Mouse (Mus musculus): ENCODE results near the gene Stk11ip.

Stk11ip gene

DNA sequence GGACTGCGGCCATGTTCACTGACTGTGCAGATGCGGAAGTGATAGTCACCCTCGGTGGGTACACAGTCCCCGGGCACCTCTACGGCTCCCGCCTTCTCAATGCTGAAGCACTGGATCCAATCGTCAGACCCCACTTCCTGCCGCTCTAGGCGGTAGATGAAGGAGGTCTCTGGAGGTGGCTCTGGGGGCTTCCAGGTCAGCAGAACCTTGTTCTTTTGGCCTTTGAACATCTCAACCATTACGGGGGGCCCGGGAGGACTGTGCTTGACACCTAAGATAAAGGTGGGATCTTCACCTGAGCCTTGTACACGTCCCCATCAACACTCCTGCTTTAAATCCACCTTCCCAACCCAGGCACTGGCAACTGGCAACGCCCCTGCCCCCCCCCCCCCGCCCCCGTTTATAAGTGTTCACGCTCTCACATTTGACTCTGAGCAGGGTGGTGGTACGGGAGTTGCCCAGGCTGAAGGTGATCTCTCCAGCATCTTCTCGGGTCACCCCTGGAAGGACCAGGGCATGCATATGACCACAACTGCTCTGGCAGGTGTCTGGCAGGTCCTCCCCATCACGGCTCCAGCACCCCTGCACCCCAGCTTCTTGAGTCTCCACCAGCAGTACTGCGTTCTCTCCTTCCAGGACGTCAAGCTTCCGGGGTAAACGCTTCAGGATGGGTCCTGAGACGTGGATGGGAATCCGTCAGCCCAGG lies 18.2 kb upstream of the Stk11ip start:
- no peak for ATAC-seq (ENCODE audit: insufficient number of reproducible peaks, low FRiP score, low TSS enrichment)

DNA sequence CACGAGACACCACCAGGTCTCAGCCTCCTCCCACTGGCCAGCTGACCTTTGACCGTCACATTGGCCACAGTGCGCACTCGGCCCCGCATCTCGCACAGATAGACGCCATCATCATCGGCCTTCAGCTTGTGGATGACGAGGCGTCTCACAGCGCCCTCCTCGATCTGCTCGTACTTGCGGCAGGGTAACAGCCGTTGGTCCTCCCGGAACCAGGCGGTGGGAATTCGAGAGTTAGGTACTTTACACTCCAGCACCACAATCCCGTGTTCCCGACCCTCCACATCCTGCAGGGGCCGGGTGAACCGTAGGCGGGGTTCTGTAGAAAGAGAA lies 17.7 kb upstream of the Stk11ip start:
- no peak for ATAC-seq (ENCODE audit: insufficient number of reproducible peaks, low FRiP score, low TSS enrichment)

- no peak for ATAC-seq (ENCODE audit: insufficient number of reproducible peaks, low FRiP score, low TSS enrichment)
Measured at GRCm38 (mm10) chr1:75504256-75505045, 16.9 kb upstream of the Stk11ip start.

DNA sequence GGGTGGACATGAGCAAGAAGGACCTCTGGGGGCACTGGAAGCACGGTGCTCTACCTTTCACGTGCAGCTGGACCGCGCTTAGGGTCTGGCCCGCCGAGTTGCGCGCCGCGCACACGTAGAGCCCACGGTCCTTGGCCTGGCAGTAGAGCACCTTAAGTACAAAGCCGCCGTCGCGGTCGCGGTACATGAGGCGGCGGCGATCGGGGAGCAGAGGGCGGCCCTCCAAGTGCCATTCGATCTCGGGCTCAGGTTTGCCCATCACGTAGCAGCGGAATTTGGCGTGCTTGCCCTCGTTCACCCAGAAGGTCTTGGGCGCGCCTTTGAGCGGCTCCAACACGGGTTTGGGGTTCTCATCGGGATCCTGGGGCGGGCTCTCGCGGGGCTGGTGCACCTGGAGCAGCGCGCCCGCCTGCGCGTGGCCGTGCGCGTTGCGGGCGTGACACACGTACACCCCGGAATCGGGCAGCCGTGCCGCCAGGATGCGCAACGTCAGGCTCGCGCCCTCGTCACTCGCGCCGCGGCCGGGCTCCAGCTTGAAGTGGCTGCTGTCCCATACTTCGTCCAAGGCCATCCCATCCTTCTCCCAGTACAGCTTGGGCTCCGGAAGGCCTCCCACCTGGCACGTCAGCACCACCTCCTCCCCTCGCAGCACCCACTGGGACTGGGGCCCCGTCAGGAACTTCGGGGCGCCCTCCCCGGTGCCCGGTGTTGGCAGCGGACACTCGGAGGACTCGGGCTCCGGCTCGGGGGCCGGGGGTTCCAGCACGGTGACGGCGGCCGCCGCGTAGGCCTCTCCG lies 16.0 kb upstream of the Stk11ip start:
- ATAC-seq (ENCODE audit: insufficient number of reproducible peaks, low FRiP score, low TSS enrichment) = peak; percentile 79

DNA sequence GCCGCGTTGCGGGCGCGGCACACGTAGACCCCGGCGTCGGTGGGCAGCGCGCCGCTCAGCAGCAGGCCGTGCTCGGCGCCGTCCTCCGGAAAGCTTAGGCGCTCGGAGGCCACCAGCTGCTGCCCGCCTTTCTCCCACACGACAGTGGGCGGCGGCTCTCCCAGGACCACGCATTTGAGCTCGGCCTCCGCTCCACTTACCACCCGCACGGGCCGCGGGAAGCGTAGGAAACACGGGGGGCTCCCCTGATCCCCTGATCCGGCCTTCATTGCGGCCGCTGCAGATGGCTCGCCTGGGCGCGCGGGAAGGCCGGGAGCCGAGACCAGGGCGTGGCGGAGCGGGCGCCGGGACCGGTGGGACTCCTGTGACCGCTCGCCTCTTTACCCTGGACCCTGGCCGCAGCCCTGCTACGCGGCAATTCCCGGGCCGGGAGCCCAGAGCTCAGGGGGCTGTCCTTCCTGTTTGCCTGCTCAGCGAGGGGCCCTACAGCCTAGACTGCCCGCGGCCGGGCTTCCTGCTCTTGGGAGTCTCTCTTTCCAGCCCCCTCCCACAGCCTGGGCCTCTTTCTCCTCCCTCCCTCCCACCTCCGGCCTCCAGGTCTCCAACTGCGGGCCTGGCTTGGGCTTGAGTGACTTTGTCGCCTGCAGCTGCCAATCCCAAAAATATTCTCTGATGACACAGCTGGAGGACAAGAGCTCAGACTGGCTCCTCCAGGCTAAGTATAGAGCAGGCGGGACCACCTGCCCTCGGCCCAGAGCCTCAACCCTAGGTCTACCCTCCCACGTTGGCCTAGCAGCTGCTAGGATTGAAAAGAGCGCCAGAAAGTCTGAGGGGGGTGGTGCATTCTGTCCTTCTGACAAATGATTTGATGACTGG lies 15.1 kb upstream of the Stk11ip start, which contains the start of gene Obsl1:
Gene Obsl1 (minus strand): TSS at position 497 of the 876 bp plus-strand sequence.
- peak; percentile 28; the same call in 1 of the 2 replicates for ATAC-seq (ENCODE audit: insufficient number of reproducible peaks, low FRiP score, low TSS enrichment)

- no peak for ATAC-seq (ENCODE audit: insufficient number of reproducible peaks, low FRiP score, low TSS enrichment)
Measured at GRCm38 (mm10) chr1:75507006-75507405, 14.3 kb upstream of the Stk11ip start, which contains the start of gene Inha. Gene Inha, plus strand, starts transcription at chr1:75507077.

DNA sequence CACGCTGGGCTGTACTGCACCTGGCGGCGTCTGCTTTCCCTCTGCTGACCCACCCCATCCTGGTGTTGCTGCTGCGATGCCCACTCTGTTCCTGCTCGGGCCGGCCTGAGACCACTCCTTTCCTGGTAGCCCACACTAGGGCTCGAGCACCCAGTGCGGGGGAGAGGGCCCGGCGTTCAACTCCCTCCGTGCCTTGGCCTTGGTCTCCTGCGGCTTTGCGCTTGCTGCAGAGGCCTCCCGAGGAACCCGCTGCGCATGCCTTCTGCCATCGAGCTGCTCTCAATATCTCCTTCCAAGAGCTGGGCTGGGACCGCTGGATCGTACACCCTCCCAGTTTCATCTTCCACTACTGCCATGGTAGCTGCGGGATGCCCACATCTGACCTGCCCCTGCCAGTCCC lies 11.7 kb upstream of the Stk11ip start:
- no peak for ATAC-seq (ENCODE audit: insufficient number of reproducible peaks, low FRiP score, low TSS enrichment)

DNA sequence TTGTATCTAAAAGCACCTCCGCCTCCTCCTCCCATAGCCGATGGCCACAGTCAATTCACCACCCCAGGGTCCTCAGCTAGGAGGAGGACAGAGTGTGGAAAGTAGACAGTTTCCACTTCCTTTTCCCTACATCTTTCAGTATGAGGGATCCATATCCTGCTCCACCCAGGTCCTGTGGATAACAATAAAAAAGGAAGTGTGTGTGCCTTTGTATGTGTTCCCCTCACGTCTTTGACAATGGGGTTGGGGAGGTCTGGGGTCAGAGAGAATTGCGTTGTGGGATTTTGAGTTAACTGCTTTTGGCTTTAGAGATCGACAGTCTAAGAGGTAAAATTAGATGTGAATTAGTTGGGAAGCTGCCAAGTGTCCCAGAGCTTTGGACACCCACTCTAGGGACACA lies 11.2 kb upstream of the Stk11ip start:
- no peak for ATAC-seq (ENCODE audit: insufficient number of reproducible peaks, low FRiP score, low TSS enrichment)

DNA sequence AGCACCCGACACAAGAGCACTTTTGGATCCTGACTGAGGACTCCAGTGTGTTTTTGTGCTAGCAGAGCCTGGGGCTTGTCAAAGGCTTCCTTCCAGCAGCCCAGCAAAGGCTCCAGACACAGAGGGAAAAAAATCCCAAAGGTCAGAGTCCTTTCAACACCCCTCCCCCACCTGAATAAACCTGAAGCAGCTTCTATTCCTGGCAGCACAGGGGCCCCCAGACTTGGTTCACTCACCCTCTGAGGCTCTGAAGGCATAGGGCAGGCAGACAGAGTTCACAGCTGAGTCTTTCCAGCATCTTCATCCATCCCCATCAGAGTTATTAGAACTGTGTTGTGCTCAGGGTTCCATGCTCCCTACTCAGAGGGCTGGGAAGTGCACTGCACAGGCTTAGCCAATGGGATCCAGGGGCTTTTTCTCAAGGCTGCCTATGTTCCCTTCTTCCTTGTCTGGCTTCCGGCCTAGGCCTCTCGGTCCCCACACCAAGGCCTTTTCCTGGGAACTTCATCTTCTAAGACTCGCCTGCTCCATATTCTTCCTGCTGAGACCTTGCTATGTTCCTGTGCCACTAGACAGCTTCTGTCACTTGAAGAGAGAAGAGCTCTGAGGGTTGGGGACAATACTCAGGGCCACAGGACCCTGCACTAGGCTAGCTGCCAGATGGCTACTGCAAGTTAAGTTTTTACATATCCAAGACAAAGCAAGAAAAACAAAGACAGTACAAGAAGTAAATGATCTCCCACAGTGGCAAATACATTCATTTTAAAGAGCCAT lies 9.7 kb upstream of the Stk11ip start:
- ATAC-seq (ENCODE audit: insufficient number of reproducible peaks, low FRiP score, low TSS enrichment) = no peak

GRCm38 (mm10) chr1:75512550-75512949 lies 8.8 kb upstream of the Stk11ip start:
- ATAC-seq (ENCODE audit: insufficient number of reproducible peaks, low FRiP score, low TSS enrichment) = no peak

GRCm38 (mm10) chr1:75516703-75517380 lies 4.5 kb upstream of the Stk11ip start:
- no peak for ATAC-seq (ENCODE audit: insufficient number of reproducible peaks, low FRiP score, low TSS enrichment)

DNA sequence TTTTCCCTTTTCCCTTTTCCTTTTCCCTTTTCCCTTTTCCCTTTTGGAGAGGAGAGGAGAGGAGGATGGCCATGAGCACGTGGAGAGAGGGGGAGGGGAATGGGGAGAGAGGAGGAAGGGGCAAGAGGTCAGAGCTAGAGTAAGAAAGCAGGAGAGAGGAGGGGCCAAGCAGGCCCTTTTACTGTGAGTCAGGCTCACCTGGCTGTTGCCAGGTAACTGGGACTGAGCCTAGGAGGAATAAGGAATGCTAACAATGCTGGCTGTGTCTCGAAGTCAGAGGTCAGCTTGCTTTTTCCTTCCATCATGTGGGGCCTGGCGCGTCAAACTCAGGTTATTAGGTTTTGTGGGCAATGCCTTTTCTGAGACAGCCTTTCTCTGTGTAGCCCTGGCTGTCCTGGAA lies 3.3 kb upstream of the Stk11ip start:
- no peak for ATAC-seq (ENCODE audit: insufficient number of reproducible peaks, low FRiP score, low TSS enrichment)

GRCm38 (mm10) chr1:75518427-75518826 lies 2.9 kb upstream of the Stk11ip start:
- no peak for ATAC-seq (ENCODE audit: insufficient number of reproducible peaks, low FRiP score, low TSS enrichment)

- ATAC-seq (ENCODE audit: insufficient number of reproducible peaks, low FRiP score, low TSS enrichment) = no peak
Measured at GRCm38 (mm10) chr1:75519576-75519975, 1.8 kb upstream of the Stk11ip start.

- ATAC-seq (ENCODE audit: insufficient number of reproducible peaks, low FRiP score, low TSS enrichment) = no peak
Measured at GRCm38 (mm10) chr1:75524679-75525078, 3.4 kb downstream of the Stk11ip start.

- ATAC-seq (ENCODE audit: insufficient number of reproducible peaks, low FRiP score, low TSS enrichment) = no peak
Measured at GRCm38 (mm10) chr1:75530546-75530945, 9.2 kb downstream of the Stk11ip start.

DNA sequence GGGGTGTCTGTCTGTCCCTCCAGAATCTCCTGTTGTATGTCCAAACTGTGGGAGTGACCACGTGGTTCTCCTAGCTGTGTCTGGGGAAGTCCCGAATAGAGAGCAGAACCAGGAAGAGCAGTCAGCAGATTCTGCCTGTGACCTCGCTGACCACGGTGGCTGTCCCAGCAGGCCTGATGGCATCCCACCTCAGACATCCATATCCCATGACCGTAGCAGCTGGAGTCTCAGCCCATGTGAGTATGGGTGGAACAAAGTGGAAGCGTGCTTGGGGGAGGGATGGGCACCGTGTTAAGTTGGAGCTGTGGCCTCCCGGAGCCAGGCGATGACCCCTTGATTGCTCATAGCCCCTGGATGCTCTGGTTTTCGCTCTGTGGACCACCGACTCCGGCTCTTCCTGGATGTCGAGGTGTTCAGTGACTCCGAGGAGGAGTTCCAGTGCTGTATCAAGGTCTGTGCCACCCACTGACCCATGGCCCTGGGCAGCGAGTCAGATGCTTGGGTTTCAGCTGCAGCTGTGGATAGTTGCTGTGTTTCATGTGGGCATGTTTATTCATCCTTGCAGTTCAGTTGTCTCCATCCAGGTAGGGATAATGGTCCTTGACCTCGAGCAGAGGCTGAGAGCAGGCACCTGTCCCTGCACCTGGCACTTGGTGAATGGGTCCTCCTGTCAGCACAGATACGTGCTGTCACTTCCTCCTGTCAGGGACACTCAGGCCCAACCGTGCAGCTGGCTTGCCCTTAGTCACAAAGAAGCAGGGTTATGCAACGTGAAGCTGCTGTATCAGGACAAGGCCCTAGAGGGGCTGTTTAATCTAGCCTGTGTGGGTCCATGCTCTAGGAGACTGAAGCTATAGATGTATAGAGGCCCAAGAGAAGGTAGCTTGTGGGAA lies 11.2 kb downstream of the Stk11ip start:
- ATAC-seq (ENCODE audit: insufficient number of reproducible peaks, low FRiP score, low TSS enrichment) = no peak

Measured in cerebellum, adult (tissue).